Comparison of ENCODE assay signal across 8 mouse cellular contexts in genomic region chr9:107541005-107541404, GRCm38 (mm10). TPM values are rescaled to one million over a fixed set of nuclear protein-coding genes. Genes with fewer than 3 reads are reported as not detected.
A peak's percentile ranks its signal among the peaks of the same experiment; 100 is the strongest.
DNase-seq lines count a peak whose midpoint lies in the region; ATAC-seq and TF ChIP-seq lines count a peak whose summit lies in the region.

No protein-coding gene starts in this region.

- no peaks in the 10 kb centered on the region for H3K27me3 ChIP-seq in kidney, adult 2 months (replicated peaks; ENCODE audit: control insufficient read depth, insufficient read depth, low read length)
- H3K27me3 ChIP-seq in hindbrain, embryonic 14.5 days (ENCODE audit: control insufficient read depth, insufficient read depth, low read length), result no peaks in the 10 kb centered on the region
- H3K27me3 ChIP-seq in midbrain, embryonic 13.5 days, result no peaks in the 10 kb centered on the region

- DNase-seq in kidney, adult 2 months, result no peak
- DNase-seq in kidney, postnatal 10 days, result no peak
- DNase-seq in hindbrain, embryonic 14.5 days (ENCODE audit: low spot score), result no peak
- DNase-seq in right cerebral cortex, postnatal 25 days, result no peak
- no peak for DNase-seq in gastrocnemius, postnatal 10 days
- DNase-seq in spleen, postnatal 4 days (ENCODE audit: low spot score in 2 of 2), result no peak

- H3K27ac ChIP-seq in kidney, adult 2 months (ENCODE audit: insufficient read depth, low read depth, low read length), result no peak overlapping the region
- H3K27ac ChIP-seq in cortical plate, adult 2 months (ENCODE audit: insufficient read depth, low read length), result no peak overlapping the region
- H3K27ac ChIP-seq in hindbrain, embryonic 14.5 days, result peak overlapping the region; percentile 4; the same call in 1 of the 2 replicates
- no peak overlapping the region for H3K27ac ChIP-seq in midbrain, embryonic 13.5 days

- 0 out of 2 replicates have a peak, but pooled peaks cover 2% of the 10 kb centered on the region for H3K36me3 ChIP-seq in kidney, adult 2 months (ENCODE audit: control insufficient read depth, insufficient read depth, low read length)
- H3K36me3 ChIP-seq in hindbrain, embryonic 14.5 days (replicated peaks; ENCODE audit: control insufficient read depth, insufficient read depth), result peaks cover 51% of the 10 kb centered on the region
- peaks cover 53% of the 10 kb centered on the region for H3K36me3 ChIP-seq in midbrain, embryonic 13.5 days

- peaks cover 12% of the 10 kb centered on the region; the same call in 1 of the 2 replicates for H3K4me1 ChIP-seq in kidney, adult 2 months (ENCODE audit: control insufficient read depth, insufficient read depth, low read length)
- peaks cover 4% of the 10 kb centered on the region for H3K4me1 ChIP-seq in cortical plate, adult 2 months (ENCODE audit: control insufficient read depth, insufficient read depth, low read length)
- peaks cover 32% of the 10 kb centered on the region for H3K4me1 ChIP-seq in hindbrain, embryonic 14.5 days (replicated peaks; ENCODE audit: control insufficient read depth, insufficient read depth, low read length)
- peaks cover 46% of the 10 kb centered on the region for H3K4me1 ChIP-seq in midbrain, embryonic 13.5 days (replicated peaks)

- ATAC-seq in hindbrain, embryonic 14.5 days (ENCODE audit: low FRiP score), result no peak
- ATAC-seq in midbrain, embryonic 13.5 days, result no peak

- peak overlapping the region; percentile 71; the same call in 1 of the 2 replicates for H3K4me3 ChIP-seq in kidney, adult 2 months (ENCODE audit: insufficient read depth, low read depth, low read length)
- peak overlapping the region; percentile 51 for H3K4me3 ChIP-seq in cortical plate, adult 2 months (ENCODE audit: insufficient read depth, low read length)
- peak overlapping the region; percentile 49 for H3K4me3 ChIP-seq in hindbrain, embryonic 14.5 days (replicated peaks; ENCODE audit: low read length)
- peak overlapping the region; percentile 55 for H3K4me3 ChIP-seq in midbrain, embryonic 13.5 days (replicated peaks)

- H3K9ac ChIP-seq in hindbrain, embryonic 14.5 days, result peak overlapping the region; percentile 62
- H3K9ac ChIP-seq in midbrain, embryonic 13.5 days (replicated peaks), result peak overlapping the region; percentile 77

- TF ChIP-seq CTCF in kidney, adult 2 months (conservative IDR thresholded peaks at IDR 0.05; ENCODE audit: insufficient read depth, insufficient read length, low read depth, low read length), result no peak
- TF ChIP-seq CTCF in cortical plate, adult 2 months (IDR thresholded peaks at IDR 0.05; ENCODE audit: extremely low read depth, insufficient read depth, low read length), result no peak

- H3K4me2 ChIP-seq in hindbrain, embryonic 14.5 days (replicated peaks), result peak overlapping the region; percentile 84
- peak overlapping the region; percentile 87 for H3K4me2 ChIP-seq in midbrain, embryonic 13.5 days (replicated peaks)

- WGBS in kidney, adult 2 months, result 20% methylated on average over 10 of the region's 10 CpGs
- 30% methylated on average over 10 of the region's 10 CpGs for WGBS in hindbrain, embryonic 14.5 days
- 47% methylated on average over 10 of the region's 10 CpGs for WGBS in midbrain, embryonic 13.5 days

- H3K9me3 ChIP-seq in hindbrain, embryonic 14.5 days (ENCODE audit: control insufficient read depth, low read length), result no peaks in the 10 kb centered on the region
- H3K9me3 ChIP-seq in midbrain, embryonic 13.5 days, result no peaks in the 10 kb centered on the region

- TF ChIP-seq POLR2A in kidney, adult 2 months (IDR thresholded peaks at IDR 0.05; ENCODE audit: low read depth, low read length), result no peak
- TF ChIP-seq POLR2A in cortical plate, adult 2 months (IDR thresholded peaks at IDR 0.05; ENCODE audit: extremely low read depth, insufficient read depth, low read length), result no peak

RNA-seq across cellular contexts. Expression of gene Cyb561d2, which starts 1.0 kb away (rescaled TPM):
- 62.6 and 77.4 TPM in 2 replicates for polyA plus RNA-seq in kidney, adult 2 months (2012; rRNA removed)
- polyA plus RNA-seq in cortical plate, adult 2 months (2012; rRNA removed), result 29.5 and 31.3 TPM in 2 replicates
- 44.9 and 49.3 TPM in 2 replicates for polyA plus RNA-seq in hindbrain, embryonic 14.5 days (2014; fragmentation: Nextera tagmentation; extraction: Ambion mirVana)
- polyA plus RNA-seq in midbrain, embryonic 13.5 days (2015; fragmentation: Nextera tagmentation; extraction: Ambion mirVana), result 28.3 and 29.1 TPM in 2 replicates
- total RNA-seq in gastrocnemius, postnatal 10 days (2021), result 1 to 10 TPM; 3.5 to 4.0 TPM

RNA-seq across cellular contexts. Expression of gene Nprl2, which starts 1.0 kb away (rescaled TPM):
- polyA plus RNA-seq in kidney, adult 2 months (2012; rRNA removed), result 61.5 and 62.6 TPM in 2 replicates
- 66.7 and 67.2 TPM in 2 replicates for polyA plus RNA-seq in cortical plate, adult 2 months (2012; rRNA removed)
- 65.8 and 71.4 TPM in 2 replicates for polyA plus RNA-seq in hindbrain, embryonic 14.5 days (2014; fragmentation: Nextera tagmentation; extraction: Ambion mirVana)
- polyA plus RNA-seq in midbrain, embryonic 13.5 days (2015; fragmentation: Nextera tagmentation; extraction: Ambion mirVana), result 67.7 and 70.8 TPM in 2 replicates
- 1 to 10 TPM; 7.3 to 8.0 TPM for total RNA-seq in gastrocnemius, postnatal 10 days (2021)

RNA-seq across cellular contexts. Expression of gene Zmynd10, which starts 6.1 kb away (rescaled TPM):
- polyA plus RNA-seq in kidney, adult 2 months (2012; rRNA removed), result 52.6 and 52.9 TPM in 2 replicates
- polyA plus RNA-seq in cortical plate, adult 2 months (2012; rRNA removed), result 6.0 and 6.7 TPM in 2 replicates
- polyA plus RNA-seq in hindbrain, embryonic 14.5 days (2014; fragmentation: Nextera tagmentation; extraction: Ambion mirVana), result 3.3 TPM in 2 replicates
- 1.1 and 1.5 TPM in 2 replicates for polyA plus RNA-seq in midbrain, embryonic 13.5 days (2015; fragmentation: Nextera tagmentation; extraction: Ambion mirVana)
- under 1 TPM in 1 of 2 experiments, not detected in 1; 0.18 TPM for total RNA-seq in gastrocnemius, postnatal 10 days (2021)

RNA-seq across cellular contexts. Expression of gene Tmem115, which starts 7.3 kb away (rescaled TPM):
- polyA plus RNA-seq in kidney, adult 2 months (2012; rRNA removed), result 52.1 and 63.6 TPM in 2 replicates
- polyA plus RNA-seq in cortical plate, adult 2 months (2012; rRNA removed), result 35.4 and 36.5 TPM in 2 replicates
- polyA plus RNA-seq in hindbrain, embryonic 14.5 days (2014; fragmentation: Nextera tagmentation; extraction: Ambion mirVana), result 47.1 and 51.7 TPM in 2 replicates
- 38.6 and 41.3 TPM in 2 replicates for polyA plus RNA-seq in midbrain, embryonic 13.5 days (2015; fragmentation: Nextera tagmentation; extraction: Ambion mirVana)
- total RNA-seq in gastrocnemius, postnatal 10 days (2021), result 10 to 100 TPM; 20.2 to 22.7 TPM

RNA-seq across cellular contexts. Expression of gene Rassf1, which starts 10.3 kb away (rescaled TPM):
- 23.0 and 24.0 TPM in 2 replicates for polyA plus RNA-seq in kidney, adult 2 months (2012; rRNA removed)
- polyA plus RNA-seq in cortical plate, adult 2 months (2012; rRNA removed), result 24.4 and 24.5 TPM in 2 replicates
- polyA plus RNA-seq in hindbrain, embryonic 14.5 days (2014; fragmentation: Nextera tagmentation; extraction: Ambion mirVana), result 32.6 and 33.5 TPM in 2 replicates
- 38.6 and 39.5 TPM in 2 replicates for polyA plus RNA-seq in midbrain, embryonic 13.5 days (2015; fragmentation: Nextera tagmentation; extraction: Ambion mirVana)
- total RNA-seq in gastrocnemius, postnatal 10 days (2021), result 10 to 100 TPM; 15.1 to 23.4 TPM
